Mouse (Mus musculus) induced T-regulatory cell, adult 2 months (primary cell): Measurements from ENCODE around the gene Wdr95.
A peak's percentile ranks its signal among the peaks of the same experiment; 100 is the strongest.

ENCODE experiments used
- DNase-seq: peaks from one replicate; pipeline ENCODE4 v3.0.0-alpha.2; 2012; ENCODE audit warnings: low read depth

The Wdr95 gene

DNA sequence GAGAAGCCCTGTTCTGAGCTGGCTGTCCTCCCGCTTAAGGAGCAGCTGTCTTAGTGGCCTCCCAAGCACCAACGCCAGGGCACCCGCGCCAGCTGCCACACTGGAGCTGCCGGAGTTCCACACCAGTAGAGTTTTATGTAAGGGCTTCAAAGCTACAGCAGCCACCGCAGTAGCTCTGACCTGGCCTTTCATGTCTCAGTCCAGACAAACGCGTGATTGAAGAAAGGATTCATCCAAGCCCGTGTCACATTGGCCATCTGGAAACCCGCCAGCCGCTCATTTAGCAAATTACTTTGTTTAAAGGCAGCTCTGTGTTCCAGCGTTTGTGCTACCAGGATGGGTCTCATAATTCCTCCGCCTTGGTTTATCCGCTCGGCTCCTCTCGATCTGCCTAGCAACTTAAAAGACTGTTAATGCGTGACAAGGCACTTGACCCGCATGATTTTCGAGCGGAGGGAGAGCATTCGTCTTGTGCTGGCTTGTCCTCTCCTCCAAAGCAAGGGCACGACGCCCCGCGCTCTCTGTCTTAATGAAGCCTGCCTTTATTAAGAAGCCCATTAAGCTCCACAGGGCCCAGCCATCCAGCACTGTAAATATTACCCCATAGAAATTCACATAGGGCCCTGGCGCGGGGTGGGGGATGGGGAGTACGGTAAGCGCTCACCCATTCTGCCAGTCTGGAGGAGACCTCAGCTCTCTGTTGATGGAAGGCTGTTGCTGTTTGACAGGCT lies at the start of gene Wdr95:
TSS of gene Wdr95 (plus strand) at position 681 of the 731 bp plus-strand sequence.
- no peak for DNase-seq

DNA sequence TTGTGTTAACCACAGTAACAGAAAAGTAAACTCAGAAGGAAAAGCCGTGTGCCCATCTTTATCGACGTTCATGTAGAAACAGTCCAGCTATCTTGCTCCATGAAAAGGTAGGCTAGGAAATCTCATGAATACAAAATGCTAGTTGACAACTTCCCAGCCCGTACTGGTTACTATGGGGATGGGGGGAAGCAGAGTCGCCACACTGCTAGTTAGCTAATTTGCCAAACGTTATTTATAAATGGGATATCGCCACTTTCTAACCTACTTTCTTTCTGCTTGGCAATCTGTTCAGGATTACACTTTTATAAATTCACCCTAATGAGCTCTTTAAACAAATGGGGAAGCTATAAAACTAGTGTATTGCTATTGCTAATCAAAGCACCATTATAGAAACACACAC lies 46.6 kb upstream of the Wdr95 start:
- DNase-seq = no peak

DNA sequence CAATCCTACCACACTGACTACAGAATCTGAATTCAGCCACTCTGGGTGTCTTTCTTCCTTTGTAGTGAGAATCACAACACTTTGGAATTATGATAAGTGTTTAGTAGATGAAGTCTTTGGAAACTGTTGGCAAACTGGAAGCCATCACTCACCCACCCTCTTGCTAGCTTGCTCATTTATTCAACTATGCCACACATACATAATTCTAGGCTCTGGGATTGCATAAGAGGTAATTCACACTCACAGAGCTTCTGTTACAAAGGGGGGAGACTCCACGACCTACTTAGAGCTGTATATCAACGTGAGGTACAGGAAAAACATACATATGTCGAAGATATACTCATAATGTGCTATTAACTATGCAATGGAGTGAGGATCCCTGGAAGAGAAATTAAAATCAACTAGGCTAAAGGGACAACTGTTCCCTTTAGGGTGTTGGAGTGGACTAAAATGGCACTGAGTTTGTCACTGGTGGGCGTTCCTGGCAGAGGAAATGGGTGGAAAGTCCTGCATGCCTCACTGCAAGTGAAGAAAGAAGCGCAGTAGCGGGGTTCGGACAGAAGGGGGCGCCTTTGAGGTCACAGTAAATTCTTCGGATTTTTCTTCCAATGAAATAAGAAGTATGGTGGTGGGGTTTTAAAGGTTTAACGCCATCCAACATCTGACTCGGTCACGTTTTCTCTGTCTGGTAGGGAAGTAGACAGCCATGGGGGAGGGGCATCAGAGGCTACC lies 45.0 kb upstream of the Wdr95 start:
- DNase-seq = peak; percentile 32

GRCm38 (mm10) chr5:149484270-149484669 lies 44.2 kb upstream of the Wdr95 start:
- DNase-seq = no peak

- no peak for DNase-seq
Observed at GRCm38 (mm10) chr5:149485447-149485846, 43.0 kb upstream of the Wdr95 start.

- no peak for DNase-seq
Observed at GRCm38 (mm10) chr5:149488360-149489021, 40.0 kb upstream of the Wdr95 start.

GRCm38 (mm10) chr5:149489136-149489535 lies 39.3 kb upstream of the Wdr95 start:
- DNase-seq = no peak

DNA sequence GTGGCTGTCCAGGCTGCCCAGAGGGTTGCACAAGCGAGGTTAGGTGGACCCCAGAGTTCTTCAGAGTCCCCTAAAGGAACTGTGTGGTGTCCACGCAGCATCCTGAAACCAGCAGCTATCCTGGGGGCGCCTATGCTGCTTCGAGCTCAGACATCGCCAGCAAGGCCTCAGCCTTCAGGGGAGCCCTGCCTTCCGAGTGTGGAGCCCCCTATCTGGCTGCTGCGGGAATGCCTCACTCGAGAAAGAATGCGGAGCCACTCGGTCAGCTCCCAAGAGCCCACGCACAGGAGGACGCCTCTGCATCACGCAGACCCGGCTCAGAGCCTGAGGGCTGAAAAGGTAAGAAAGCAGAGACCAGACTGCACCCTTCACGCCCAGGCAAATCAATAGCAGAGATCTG lies 38.2 kb upstream of the Wdr95 start:
- DNase-seq = no peak

DNA sequence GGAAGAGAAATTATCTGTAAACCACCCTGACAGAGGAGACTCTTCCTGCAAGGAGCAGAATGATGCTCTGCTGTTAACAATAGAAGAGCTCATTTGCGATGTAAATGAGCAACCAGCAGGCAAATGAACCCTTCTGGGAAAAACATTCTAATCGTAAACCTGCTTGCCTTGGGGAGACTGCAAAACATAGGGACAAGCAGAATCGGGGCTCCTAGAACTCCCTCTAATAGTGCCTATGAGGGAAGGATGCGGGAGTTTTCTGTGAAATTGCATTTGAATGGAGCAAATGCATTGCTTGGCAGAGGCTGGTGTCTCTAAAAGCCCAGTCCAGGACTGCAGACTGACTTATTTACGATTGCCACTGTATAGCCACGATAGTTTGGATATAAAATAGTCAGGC lies 32.8 kb upstream of the Wdr95 start:
- no peak for DNase-seq

DNA sequence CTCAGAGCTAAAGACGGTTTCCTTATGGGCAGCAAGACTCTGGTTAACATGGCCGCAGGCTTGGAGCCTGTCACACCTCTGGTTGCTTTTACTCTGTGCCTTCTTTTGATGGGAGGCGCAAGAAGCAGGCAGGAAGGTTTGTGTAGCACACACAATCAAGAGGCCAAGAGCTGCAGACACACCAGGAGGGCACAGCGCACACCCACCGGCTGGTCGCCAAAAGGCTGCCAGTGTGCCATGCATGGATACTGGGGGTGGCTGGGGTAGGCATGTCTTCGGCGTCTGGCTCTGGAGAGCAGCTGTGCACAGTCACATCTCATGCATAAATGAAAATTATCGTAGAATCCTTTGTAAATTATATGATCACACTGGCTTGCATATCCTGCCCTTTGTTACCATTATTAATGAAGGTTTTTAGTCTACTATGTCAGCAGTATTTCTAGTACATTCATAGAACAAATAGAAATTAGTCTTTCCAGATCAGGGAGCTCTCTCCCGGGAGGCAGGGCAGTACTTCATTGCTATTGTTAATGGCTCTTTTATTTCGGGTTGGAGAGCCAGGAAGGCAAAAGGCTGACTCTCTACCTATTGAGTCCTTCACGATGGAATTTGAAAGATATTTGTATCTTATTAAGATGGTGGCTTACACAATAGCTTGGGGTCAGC lies 31.9 kb upstream of the Wdr95 start:
- DNase-seq = no peak

DNA sequence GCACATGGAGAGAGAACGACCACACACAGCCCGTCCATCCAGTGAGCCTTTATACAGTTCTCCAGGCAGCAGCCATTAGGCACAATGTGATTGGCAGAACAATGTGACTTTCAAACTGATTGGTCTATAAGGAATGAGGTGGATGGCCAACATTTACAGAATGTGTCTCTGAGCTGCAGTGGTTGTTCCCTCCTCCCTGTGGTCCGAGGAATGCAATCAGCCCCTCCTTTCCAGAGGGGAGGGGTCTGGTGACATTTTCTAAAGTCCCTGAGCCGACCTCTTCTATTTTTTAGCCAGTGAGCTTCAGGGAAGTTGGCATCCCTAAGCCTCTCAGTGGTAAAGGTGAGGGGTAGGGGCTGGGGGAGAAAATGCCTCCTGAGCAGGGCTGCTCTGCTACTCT lies 28.5 kb upstream of the Wdr95 start:
- DNase-seq = no peak

DNA sequence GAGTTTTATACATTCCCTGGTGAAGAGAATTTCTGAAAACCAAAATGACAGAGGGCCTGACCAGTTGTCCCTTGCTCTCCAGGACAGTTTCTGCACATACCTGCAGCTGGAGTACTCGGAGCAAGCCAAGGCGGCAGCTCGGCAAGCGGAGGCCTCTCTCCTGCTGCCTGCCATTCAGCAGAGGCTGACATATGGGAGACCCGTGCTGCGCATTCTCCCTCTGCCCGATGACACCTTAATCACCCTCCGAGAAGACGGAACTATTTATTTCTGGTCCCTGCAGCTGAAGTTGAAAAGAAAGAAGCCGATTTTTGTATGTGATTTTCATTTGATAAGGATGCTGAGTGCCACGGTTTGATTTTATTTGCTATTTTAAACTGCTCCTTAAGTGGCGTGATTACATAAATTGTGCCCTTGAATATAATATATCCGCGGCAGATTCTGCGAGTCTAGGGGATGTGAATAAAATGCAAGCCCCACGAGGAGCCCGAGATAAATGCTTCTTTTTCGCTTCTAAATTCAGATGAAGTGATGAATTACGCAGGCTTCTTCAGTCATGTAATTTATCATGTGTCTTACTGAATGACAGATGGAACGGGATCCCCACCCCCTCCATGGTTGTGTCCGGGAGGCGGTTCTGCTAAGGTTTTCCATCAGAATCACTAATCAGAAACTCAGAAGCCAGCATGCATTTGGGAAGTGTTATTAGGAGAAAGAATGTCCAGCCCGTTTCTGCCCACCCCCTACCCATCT lies 24.9 kb upstream of the Wdr95 start:
- DNase-seq = no peak

DNA sequence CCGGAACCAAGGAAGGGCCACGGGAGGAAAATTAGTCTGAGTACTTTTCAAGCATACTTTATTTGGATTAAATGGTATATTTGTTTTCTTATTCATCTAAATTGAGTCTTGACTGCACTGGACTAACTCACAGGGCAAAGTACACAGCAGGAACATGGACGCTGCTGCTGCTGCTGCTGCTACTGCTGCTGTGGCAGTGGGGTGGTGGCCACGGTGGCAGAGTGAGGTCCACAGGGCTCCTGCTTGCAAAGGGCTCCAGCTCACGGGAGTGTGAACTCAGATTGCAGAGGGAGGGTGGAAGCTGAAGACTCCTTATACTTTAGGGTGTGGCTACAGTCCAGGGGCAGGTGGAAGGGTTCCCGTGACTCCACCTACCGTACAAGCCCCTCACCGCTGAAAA lies 23.5 kb upstream of the Wdr95 start:
- DNase-seq = no peak

GRCm38 (mm10) chr5:149506033-149506432 lies 22.4 kb upstream of the Wdr95 start:
- DNase-seq = no peak

- no peak for DNase-seq
Observed at GRCm38 (mm10) chr5:149508094-149509029, 20.1 kb upstream of the Wdr95 start.

DNA sequence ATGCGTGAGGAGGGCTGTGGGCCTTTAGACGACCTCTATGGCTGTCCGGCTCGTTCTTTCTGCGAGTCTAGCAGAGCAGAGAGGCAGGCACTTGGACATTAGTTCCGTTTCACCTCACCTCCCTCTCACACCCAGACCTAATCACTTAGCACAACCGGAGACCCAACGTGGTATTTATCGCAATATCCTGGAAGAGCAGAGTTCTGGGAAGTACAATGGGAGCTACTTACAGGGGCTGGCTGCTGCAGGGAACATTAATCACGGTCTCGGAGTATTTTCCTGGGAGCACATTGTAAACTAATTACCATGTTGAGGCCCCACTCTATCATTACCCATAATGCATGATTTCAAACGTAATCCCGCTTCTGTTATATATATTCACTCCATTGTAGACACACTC lies 18.2 kb upstream of the Wdr95 start:
- no peak for DNase-seq

DNA sequence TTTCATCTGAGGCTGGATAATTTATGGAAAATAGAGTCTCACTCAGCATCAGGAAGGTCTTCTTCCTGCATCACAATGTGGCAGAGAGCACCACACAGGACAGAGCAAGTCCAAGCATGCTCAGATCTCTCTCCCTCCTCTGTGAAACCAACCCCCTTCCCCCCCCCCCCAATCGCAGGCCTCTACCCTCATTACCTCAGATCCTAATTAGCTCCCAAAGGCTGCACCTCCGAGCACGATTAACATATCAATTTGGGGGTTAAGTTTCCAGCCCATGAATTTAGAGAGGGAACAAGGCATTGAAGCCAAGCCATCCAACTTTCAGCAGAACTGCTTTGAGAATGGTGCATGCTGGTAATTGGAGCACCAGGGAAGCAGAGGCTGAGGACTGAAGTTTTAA lies 15.8 kb upstream of the Wdr95 start:
- no peak for DNase-seq

DNA sequence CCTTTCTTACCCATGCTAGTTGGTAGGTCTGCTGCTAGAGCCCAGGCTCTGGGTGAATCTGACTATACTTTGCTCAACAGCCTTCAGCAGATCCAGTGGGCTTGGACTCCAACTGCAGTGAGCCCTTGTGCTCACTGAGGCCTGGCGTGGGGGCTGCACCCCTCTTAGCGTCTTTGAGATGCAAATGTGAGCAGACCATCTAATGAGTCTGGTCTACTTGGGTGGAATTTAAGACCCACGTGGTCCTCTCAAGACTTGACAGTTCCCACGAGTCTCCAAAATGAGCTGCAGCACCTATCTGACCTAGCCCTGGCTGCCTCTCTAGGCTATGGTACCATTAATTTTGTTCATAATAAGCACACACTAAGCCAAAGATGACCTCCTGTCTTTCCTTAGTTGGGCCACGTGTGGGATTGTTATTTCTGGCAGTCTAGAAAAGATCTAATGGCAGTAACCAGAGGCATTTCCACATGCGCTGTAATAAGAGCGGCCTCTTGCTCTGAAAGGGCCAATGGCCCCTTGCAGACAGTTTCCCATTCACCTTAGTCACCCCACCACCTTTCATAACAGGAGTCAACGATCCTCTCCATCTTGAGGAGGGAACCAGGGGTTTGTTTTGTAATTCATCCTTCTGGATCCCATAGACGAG lies 14.9 kb upstream of the Wdr95 start:
- no peak for DNase-seq

DNA sequence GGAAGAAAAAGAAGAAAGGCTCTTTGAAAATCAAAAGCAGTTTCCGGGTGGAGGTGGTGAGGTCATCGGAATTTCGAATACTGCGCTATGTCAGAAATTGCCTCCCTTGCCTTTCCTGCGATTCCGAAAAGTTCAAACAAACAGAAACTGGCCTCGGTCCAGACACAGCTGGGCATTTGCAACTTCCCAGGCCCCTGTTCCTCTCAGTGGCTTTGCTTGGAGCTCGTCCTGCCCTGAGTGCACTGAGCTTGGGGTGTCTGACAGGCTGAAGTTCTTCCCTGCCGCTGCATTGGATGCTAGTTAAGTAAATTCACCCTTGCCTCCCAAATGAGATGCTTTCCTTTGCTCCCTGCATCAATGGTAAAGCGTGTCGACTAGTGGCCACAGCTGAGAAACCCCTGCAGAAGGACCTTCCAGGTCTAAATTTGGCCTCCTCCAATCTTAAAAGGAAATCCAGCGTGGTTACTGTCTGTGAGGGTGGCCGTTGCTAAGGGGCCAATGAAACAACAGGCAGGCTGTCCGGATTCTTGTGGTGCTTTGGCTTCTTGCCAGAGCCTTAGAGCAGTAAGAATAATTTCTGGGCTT lies 14.3 kb upstream of the Wdr95 start:
- no peak for DNase-seq

GRCm38 (mm10) chr5:149514890-149515289 lies 13.6 kb upstream of the Wdr95 start:
- DNase-seq = no peak
